Mouse (Mus musculus) neural tube, embryonic 10.5 days (tissue): ENCODE results near the gene Nsun2.
A peak's percentile ranks its signal among the peaks of the same experiment; 100 is the strongest.
"Not testable (repeated sequence)": the region's sequence is repeated elsewhere in the genome, so short reads cannot be mapped to it uniquely, and the experiment has no call there.

Experiments used
- DNase-seq: peaks from one replicate; pipeline ENCODE4 v3.0.0-alpha.2; 2017; ENCODE audit warnings: low spot score; ENCODE audit errors: extremely low spot score

Nsun2 gene

DNA sequence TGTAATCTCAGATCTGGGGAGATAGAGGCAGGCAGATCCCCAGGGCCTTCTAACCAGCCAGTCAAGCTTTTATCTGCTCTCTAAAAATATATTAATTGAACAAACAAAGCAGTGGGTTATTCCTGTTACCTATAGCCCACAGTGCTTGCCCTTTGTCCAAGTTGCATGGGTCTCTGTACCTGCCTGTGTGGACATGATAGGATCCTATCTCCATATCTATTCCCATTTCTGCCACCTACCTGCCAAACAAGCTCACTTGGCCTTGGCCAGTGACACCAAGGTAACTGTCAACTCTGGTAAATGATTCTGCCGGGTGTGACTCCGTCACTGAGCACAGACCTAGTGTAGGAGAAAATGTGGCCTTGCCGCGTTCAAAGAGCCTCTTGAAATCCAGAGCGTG lies 57.8 kb downstream of the Nsun2 start:
- no peak for DNase-seq

DNA sequence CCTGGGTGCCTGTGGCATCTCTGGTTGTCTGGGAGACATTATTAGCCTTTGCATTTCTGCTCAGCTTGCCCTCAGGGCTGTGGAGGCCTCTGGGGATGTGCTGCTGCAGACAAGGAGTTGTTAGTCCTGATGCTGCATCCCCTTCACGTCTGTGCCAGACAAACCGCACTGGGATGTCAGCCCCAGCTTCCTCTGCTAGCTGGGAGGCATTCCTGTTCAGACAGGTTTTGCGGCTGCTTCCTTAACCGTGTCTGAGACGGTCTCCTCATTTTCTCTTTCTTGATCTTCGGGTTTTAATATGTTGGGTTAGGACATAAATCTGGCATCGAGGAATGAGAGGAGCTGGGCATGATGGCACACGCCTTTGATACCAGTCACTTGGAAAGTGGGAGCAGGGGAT lies 58.7 kb downstream of the Nsun2 start:
- no peak for DNase-seq

DNA sequence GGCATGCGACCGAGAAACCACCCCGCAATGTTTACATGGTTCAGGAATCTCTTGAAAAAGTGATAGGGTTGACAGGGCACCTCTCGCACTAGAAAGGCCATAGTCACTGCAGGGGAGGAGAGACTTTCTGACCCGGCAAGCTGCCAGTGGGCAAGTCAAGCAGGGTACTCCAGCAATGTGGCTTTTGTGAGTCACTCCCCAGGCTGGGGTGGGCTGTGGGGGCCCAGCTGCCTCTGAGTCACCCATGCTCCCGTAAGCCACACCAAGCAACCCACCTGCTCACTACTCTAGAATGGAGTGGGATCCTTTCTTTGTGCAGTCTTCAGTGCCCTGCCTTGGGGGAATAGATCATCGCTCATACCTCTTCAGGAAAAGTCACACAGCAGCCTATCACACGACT lies 59.9 kb downstream of the Nsun2 start:
- no peak for DNase-seq

GRCm38 (mm10) chr13:69594577-69595256 lies 61.2 kb downstream of the Nsun2 start:
- DNase-seq = no peak

GRCm38 (mm10) chr13:69595911-69596310 lies 62.4 kb downstream of the Nsun2 start:
- no peak for DNase-seq

DNA sequence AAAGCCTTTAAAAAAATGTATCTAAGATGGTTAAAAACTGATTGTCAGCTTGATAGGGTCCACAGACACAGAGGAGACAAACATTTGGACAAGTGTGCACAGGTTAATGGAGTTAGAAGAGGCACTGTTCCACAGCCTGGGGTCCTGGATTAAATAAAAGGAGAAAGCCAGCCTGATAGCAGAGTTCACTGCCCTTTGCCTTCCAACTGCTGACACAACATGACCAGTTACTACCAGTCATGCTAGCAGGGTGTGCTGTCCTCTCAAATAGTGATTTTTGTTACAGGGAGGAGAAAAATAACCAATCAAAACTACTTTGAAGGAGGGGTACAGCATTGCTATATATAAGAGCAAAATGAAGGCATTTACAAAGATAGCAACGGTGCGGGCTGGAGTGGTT lies 63.0 kb downstream of the Nsun2 start:
- DNase-seq = no peak

- no peak for DNase-seq
Observed at GRCm38 (mm10) chr13:69598867-69599266, 65.3 kb downstream of the Nsun2 start.

GRCm38 (mm10) chr13:69600863-69601262 lies 67.3 kb downstream of the Nsun2 start:
- DNase-seq = not testable (repeated sequence)

DNA sequence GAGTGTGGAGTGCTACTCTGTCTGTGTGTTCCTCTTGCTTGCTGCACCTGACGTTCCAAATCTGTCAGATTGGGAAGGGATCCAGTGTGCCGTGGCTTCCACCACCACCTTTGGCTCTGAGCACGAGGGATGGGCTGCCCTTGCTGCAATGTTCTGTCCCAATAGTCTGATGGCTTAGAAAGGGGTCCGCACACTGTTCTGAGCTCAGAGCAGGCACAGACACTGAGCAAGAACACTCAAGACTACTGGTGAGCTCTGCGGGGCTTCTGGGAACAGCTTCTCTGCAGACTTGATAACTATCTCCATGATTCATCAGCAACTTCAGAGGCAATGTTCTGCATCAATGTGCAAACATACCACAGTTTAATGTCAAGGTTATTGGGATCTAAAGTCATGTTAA lies 67.8 kb downstream of the Nsun2 start:
- DNase-seq = no peak

GRCm38 (mm10) chr13:69604670-69605069 lies 71.1 kb downstream of the Nsun2 start:
- no peak for DNase-seq

DNA sequence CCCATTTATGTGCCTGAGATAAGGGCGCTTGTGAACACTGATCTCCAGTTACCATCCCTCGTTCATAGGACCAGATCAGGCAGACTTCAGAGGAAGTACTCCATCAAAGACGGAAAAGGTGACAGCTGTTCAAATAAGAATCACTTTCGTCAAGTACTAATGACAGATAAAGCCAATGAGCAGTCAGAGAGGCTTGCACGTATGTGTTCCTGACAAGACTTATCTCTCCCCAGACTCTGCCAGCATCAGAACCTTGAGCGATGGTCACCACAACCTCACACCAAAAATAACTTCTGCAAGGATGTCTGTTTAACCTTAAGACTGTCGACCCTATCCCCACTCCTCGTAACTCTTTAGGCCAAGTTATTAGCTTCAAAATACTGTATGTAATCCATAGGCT lies 75.2 kb downstream of the Nsun2 start:
- no peak for DNase-seq

DNA sequence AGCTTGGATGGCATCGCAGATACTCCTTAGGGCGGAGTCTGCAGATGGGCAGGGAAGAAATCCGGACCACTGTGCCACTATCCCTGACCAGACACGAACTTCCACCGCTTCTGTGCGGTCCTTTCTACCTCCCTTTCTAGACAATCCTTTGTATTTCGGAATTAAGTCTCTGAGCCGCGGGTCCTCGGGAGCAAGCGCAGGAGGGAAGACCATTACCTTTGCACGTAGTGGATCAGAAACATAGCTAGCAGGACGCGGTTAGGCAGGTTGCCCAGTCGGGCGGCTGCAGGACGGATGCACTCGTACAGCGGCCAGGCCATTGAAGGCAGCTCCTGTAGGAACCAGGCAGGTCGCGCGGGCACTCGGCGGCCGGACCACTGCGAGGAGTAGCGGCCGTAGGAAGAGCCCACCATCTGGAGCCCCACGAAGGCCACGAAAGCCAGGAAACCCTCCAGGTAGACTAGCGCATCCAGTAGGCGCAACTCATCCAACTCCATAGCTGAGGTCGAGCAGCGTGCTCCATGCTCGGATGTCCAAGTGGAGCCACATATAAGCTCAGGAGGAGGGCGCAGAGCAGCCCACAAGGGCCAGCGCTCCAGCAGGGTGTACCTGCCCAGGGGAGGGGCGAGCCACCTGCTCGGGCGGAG lies 77.3 kb downstream of the Nsun2 start:
- no peak for DNase-seq

DNA sequence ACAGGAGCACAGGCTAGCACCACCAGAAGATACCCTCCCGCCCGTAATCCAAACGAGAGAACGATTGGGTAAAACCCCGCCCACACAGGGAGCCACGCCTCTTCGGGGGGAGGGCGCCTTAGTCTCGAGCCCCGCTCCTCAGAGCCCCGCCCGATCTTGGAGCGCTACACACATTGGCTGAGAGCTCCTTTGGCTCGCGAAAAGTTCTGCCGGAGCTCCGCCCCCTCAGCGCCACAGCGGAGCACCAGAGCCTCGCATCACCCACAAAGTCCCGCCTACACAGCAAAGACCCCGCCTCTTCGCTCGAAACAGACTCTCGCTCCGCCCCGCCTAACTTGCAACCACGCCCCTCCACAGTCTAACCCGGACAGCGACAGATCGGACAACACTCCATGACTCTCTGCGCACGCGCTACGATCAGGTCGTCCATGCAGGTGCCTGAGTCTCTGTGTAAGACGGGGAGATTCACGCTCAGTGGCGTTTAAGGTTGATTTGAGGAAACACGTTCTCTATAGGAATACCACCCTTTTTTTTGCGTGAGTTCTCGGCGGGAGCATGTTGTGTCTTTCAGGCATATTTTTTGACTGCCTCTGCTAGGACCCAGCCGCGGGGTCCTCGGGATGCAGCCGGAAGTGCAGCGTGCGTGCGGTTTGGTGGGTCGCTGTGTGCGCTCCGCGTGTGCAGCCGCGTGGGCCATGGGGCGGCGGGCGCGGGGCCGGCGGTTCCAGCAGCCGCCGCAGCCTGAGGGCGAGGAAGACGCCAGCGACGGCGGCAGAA lies 78.0 kb downstream of the Nsun2 start, which contains the start of gene Srd5a1:
Gene Srd5a1 (minus strand): TSS at position 45 of the 777 bp plus-strand sequence.
- DNase-seq = peak; percentile 98

GRCm38 (mm10) chr13:69612175-69612544 lies 78.6 kb downstream of the Nsun2 start:
- no peak for DNase-seq

DNA sequence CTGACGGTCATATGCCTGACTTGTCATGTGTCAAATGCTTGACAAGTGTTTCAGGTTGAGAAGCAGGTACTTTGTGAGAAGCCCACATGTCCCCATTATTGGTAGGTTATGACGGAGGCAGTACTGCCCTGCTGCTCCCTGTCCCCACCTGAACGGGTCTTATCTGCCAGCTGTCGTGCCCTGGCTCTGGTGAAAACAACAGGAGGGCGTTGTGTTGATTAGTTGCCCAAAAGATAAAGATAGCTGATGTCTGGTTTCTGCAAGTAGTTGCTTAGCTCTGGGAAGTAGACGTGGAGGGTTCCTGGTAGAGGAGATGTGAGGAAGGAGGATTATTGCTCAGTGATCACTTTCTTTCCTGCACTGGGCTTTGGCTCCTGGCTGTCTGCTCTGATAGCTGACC lies 83.2 kb downstream of the Nsun2 start:
- DNase-seq = no peak

- no peak for DNase-seq
Observed at GRCm38 (mm10) chr13:69623843-69624242, 90.3 kb downstream of the Nsun2 start.

DNA sequence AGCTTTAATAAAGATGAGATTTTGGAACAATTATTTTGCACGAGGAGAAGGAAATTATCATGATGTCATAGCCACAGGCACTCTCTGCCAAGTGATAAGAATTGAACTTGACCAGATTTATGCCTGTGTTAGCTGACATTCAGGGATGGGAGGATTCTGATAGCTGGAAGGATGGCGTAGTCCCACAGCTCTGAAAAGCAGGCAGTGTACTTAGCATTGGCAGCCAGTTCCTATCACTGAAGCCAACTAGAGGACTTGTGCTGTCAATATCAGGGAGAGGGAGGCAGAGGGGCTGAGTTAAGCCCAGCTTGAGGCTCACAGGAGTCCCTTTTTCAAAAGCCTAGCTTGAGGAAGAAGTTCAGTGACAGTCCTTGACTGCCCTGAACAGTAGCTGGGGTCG lies 91.0 kb downstream of the Nsun2 start:
- no peak for DNase-seq

GRCm38 (mm10) chr13:69627941-69628340 lies 94.4 kb downstream of the Nsun2 start:
- no peak for DNase-seq

GRCm38 (mm10) chr13:69630576-69630975 lies 97.0 kb downstream of the Nsun2 start:
- no peak for DNase-seq

DNA sequence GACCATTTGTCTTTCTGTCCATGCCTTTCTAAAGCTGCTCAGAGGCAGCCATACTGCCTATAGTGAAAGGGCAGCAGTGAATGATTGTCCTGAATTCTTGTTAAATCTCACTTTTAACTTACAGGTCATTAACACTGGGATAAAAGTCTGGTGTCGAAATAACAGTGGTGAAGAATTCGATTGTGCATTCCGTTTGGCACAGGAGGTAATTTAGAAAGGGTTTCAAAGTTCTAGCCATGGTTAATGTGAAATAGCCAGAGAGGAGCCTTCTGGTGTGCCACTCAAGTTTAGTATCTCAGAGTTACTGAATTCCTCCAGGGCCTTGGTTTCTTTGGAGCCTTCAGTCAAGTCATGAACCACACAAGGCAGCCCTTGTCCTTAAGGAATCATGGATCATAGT lies 97.6 kb downstream of the Nsun2 start:
- no peak for DNase-seq

GRCm38 (mm10) chr13:69631659-69632058 lies 98.1 kb downstream of the Nsun2 start:
- DNase-seq = no peak

DNA sequence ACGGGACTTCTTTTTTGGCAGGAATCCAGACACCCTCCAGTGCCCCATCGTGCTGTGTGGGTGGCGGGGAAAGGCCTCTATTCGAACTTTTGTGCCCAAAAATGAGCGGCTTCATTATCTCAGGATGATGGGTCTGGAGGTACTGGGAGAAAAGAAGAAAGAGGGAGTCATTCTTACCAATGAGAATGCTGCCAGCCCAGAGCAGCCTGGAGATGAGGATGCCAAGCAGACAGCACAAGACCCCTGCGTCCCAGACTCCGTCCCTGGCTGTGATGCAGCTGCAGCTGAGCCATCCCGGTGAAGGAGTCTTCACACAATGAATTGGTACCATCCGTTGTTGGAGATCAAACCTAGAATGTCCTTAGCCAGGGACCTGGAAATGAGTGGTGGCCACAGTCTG lies 100.0 kb downstream of the Nsun2 start:
- no peak for DNase-seq
